Mouse (Mus musculus) limb, embryonic 12.5 days (tissue): ENCODE measurements around the gene Klhl20. TPM values are rescaled to one million over a fixed set of nuclear protein-coding genes. Genes with fewer than 3 reads are reported as not detected.

Source experiments
- polyA plus RNA-seq: library from polyadenylated mRNA; unstranded; fragments of >200 nt; fragmentation: Nextera tagmentation; extraction: Ambion mirVana; gene quantifications from 2 replicates; pipeline ENCODE4 v1.2.1, GENCODE M21; 2016

The Klhl20 gene
- polyA plus RNA-seq, 1 experiment from 2014 or later: 18.0 TPM

Other genes starting within 250 kb of the Klhl20 start
- gene Rc3h1, start 225.1 kb downstream of the Klhl20 start, polyA plus RNA-seq: 10.0 and 10.6 TPM in 2 replicates
- 2.8 TPM in 2 replicates for gene Serpinc1, start 152.9 kb downstream of the Klhl20 start, polyA plus RNA-seq
- gene Zbtb37, start 96.7 kb downstream of the Klhl20 start, polyA plus RNA-seq: 8.5 and 11.1 TPM in 2 replicates
- gene Dars2, start 60.9 kb downstream of the Klhl20 start, polyA plus RNA-seq: 35.7 and 37.5 TPM in 2 replicates
- 40.4 and 40.7 TPM in 2 replicates for gene Cenpl, start 60.8 kb downstream of the Klhl20 start, polyA plus RNA-seq
- 3.5 and 3.7 TPM in 2 replicates for gene Ankrd45, start 11.2 kb upstream of the Klhl20 start, polyA plus RNA-seq
- 0.18 and 0.23 TPM in 2 replicates for gene Tex50, start 27.8 kb upstream of the Klhl20 start, polyA plus RNA-seq
- gene Prdx6, start 119.7 kb upstream of the Klhl20 start, polyA plus RNA-seq: 499 and 503 TPM in 2 replicates